Mouse (Mus musculus) erythroblast, embryonic 14.5 days (primary cell): ENCODE data around the gene Ip6k2. TPM values are rescaled to one million over a fixed set of nuclear protein-coding genes. Genes with fewer than 3 reads are reported as not detected.

Experiments
- H3K27me3 ChIP-seq: 2 replicates; pipeline ENCODE4 v1.6.1; 2012; ENCODE audit warnings: inconsistent platforms; ENCODE audit not compliant: control insufficient read depth
- H3K36me3 ChIP-seq: 2 replicates; pipeline ENCODE4 v1.6.1; 2012; ENCODE audit warnings: mild to moderate bottlenecking, inconsistent platforms; ENCODE audit not compliant: control insufficient read depth
- H3K4me1 ChIP-seq: 2 replicates; pipeline ENCODE4 v1.6.1; 2012; ENCODE audit warnings: inconsistent platforms; ENCODE audit not compliant: control insufficient read depth
- H3K4me3 ChIP-seq: replicated peaks from 2 replicates; pipeline ENCODE3; 2012; ENCODE audit warnings: moderate library complexity, mild to moderate bottlenecking, inconsistent platforms
- H3K9me3 ChIP-seq: 2 replicates; pipeline ENCODE4 v1.6.1; 2012; ENCODE audit warnings: low read length, inconsistent platforms, mixed read lengths; ENCODE audit not compliant: control insufficient read depth
- GATA1 ChIP-seq: IDR thresholded peaks from 2 replicates; pipeline ENCODE4 v1.6.1; 2012; ENCODE audit warnings: low read length, inconsistent platforms, mixed read lengths
- TAL1 ChIP-seq: IDR thresholded peaks from 3 replicates; pipeline ENCODE4 v1.6.1; 2012; ENCODE audit warnings: low read length, inconsistent platforms, mixed read lengths
- polyA plus RNA-seq: library from polyadenylated mRNA; stranded (reverse); fragments of >175 nt; gene quantifications from 2 replicates; pipeline ENCODE4 v1.2.3, GENCODE M21; 2012

Ip6k2 gene
- polyA plus RNA-seq, 1 experiment = 5.9 TPM

DNA sequence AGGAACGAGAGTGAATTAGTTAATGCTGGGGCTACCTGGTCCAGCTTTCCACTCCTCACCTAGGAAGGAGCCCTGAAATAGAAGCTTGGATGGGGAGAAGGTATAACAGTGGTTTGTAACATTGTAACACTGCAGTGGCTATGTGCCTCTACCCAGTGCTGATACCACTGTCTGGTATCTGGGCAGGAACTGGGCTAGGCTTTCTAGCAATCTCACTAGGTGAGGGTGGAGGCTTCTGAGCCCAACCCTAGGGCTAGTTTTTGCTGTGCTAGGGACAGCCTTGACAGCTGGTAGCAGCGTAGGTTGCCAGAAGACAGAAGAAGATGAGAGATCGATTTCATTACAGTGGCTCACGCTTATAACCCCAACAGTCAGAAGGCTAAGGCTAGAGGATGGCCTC is 7.0 kb upstream of the Ip6k2 start:
- Histone ChIP-seq H3K4me1 (peaks cover 19% of the 10 kb centered on the region), H3K27me3 (peaks cover 40% of the 10 kb centered on the region), H3K9me3 (no peaks in the 10 kb centered on the region), H3K4me3 (no peak overlapping the region), H3K36me3 (no peaks in the 10 kb centered on the region)
- TF ChIP-seq GATA1 (no peak), TAL1 (no peak)

DNA sequence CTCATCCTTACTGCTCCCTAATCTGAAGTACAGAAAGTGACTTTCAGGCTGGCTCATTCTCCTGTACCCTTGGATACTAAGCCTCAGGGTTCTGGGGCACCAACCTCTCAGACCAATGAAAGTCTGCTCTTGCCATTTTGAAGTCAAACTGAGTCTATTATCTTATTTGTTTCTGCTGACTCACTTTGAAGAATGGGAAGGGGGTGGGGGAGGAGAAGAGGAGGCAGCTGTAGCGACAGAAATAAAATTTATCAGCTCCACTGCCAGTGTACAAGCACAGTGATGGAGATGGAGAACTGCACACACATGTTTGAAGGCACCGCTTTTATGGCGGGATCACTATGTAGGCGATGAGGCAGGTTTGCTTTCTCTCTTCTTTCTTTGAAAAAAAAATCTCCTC is 6.3 kb upstream of the Ip6k2 start:
- TF ChIP-seq TAL1 (no peak), GATA1 (no peak)
- H3K36me3 ChIP-seq = no peaks in the 10 kb centered on the region
- no peaks in the 10 kb centered on the region for H3K9me3 ChIP-seq
- peaks cover 39% of the 10 kb centered on the region for H3K27me3 ChIP-seq
- peaks cover 24% of the 10 kb centered on the region for H3K4me1 ChIP-seq
- no peak overlapping the region for H3K4me3 ChIP-seq

DNA sequence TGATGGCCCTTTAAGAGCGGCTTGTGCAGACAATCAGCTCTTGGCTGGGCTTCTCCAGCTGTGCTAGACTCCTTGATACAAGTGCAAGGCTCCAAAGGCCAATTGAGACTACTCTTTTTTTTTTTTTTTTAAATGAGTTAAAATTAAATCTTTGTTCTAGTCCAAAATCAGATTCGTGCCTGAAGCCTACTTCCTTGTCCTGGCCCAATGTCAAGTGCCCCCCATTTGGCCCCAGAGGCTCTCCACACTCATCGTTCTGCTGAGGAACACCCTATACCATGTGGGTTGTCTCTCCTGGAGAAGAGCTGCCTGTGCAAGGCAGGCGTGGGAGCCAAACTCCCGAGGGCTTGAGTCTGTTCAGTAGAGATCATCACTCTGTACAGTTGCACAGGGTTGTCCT is 2.6 kb upstream of the Ip6k2 start:
- no peaks in the 10 kb centered on the region for H3K9me3 ChIP-seq
- TF ChIP-seq TAL1 (no peak), GATA1 (no peak)
- H3K4me1 ChIP-seq = peaks cover 49% of the 10 kb centered on the region
- peaks cover 4% of the 10 kb centered on the region for H3K36me3 ChIP-seq
- H3K27me3 ChIP-seq = peaks cover 18% of the 10 kb centered on the region
- no peak overlapping the region for H3K4me3 ChIP-seq

DNA sequence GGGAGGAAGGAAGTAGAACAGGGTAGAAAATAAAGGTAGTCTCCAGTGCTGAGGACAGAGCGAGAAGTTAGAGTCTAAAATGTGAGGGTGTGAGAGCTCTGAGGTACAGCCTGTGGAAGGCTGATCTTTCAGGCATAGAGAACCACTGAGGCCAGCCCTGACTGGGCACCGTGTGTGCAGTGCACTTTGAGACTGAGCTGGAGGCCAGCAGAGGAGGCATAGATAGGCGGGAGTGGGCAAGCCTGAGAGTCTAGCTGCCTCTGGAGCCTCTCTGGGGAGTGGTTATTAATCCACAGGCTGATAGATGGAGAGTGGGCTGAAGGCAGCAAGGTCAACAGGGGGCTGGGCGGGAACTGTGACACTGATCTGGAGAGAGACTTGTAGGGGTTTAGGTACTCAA is 1.7 kb upstream of the Ip6k2 start:
- Histone ChIP-seq H3K36me3 (peaks cover 12% of the 10 kb centered on the region), H3K9me3 (no peaks in the 10 kb centered on the region), H3K4me1 (peaks cover 48% of the 10 kb centered on the region), H3K4me3 (no peak overlapping the region), H3K27me3 (peaks cover 18% of the 10 kb centered on the region)
- no peak for TF ChIP-seq TAL1
- no peak for TF ChIP-seq GATA1

DNA sequence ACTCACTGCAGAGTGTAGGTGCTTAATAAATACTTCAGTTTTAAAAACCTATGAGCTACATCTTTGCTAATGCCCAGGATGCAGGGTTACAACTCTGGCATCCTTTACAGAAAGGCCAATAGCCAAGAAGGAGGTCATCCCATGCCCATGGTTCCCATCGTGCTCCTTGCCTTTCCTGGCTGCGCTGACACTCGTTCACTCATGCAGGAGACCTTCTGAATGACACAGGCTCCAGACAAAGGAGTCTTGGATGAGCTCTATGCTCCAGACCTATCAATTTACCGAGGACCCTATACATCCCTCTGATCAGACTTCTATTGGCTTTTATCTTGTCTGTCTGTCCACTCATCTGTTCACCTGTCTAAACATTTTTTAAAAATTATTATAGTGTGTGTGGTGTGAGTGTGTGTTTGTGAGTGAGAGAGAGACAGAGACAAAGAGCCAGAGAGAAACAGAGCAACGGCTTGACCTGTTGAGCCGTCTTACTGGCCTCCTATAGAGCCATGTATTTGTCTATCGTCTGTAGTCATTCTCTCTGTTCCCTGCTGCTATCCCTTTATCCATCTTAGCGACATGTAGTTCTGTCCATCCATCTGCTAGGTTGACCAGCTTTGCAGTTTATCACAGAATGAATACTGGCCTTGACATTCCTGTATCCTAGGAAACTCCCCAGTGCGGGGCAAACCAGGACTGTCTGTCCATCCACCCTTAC is 604 bp upstream of the Ip6k2 start:
- H3K27me3 ChIP-seq = peaks cover 18% of the 10 kb centered on the region
- peaks cover 47% of the 10 kb centered on the region for H3K4me1 ChIP-seq
- TF ChIP-seq GATA1 (no peak), TAL1 (no peak)

DNA sequence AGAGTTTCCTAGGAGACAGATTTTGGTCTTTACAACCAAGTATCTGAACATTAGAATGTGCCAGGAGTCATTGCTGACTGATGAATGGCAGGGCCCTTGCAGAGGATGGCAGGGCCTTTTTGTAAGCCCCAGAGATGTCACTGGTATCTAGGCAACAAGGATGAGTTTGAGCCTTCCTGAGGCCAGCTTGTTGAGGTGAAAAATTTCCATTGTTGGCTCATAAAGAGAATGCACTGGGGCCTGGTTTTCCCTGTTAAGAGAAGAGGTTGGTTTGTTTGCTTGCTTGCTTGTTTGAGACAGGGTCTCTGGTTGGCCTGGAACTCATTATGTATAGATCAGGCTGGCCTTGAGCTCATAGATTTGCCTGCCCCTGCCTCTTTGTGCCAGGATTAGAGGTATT is 1.8 kb downstream of the Ip6k2 start:
- Histone ChIP-seq H3K4me3 (peak overlapping the region; percentile 97), H3K9me3 (no peaks in the 10 kb centered on the region), H3K4me1 (peaks cover 65% of the 10 kb centered on the region), H3K36me3 (peaks cover 47% of the 10 kb centered on the region), H3K27me3 (peaks cover 7% of the 10 kb centered on the region; the same call in 1 of the 2 replicates)
- TF ChIP-seq TAL1 = no peak
- TF ChIP-seq GATA1 = no peak

More for the DNA sequence above, 604 bp upstream of the Ip6k2 start:
- H3K9me3 ChIP-seq = no peaks in the 10 kb centered on the region
- peaks cover 23% of the 10 kb centered on the region for H3K36me3 ChIP-seq
- peak overlapping the region; percentile 97 for H3K4me3 ChIP-seq

DNA sequence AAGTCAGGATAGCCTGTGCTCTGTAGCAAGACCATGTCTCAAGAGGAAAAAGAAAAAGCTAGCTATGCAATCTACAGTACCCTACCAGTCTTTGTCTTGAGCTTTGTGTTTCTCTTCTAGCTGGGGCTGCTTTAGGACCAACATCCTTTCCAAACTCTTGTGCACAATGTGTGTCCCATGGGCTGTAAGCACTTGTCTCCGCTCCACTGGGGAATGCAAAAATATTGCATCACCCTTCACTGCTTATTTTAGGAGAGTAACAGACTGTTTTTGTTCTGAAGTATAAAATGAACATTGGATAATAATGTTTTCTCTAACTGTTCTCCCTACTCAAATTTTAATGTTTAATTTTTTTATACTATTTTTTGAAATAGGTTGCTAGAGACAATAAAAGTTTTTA is 2.9 kb downstream of the Ip6k2 start:
- no peak overlapping the region for H3K4me3 ChIP-seq
- TF ChIP-seq GATA1 (no peak), TAL1 (no peak)
- H3K36me3 ChIP-seq = peaks cover 56% of the 10 kb centered on the region
- H3K27me3 ChIP-seq = peaks cover 2% of the 10 kb centered on the region; the same call in 1 of the 2 replicates
- no peaks in the 10 kb centered on the region for H3K9me3 ChIP-seq
- peaks cover 76% of the 10 kb centered on the region for H3K4me1 ChIP-seq

DNA sequence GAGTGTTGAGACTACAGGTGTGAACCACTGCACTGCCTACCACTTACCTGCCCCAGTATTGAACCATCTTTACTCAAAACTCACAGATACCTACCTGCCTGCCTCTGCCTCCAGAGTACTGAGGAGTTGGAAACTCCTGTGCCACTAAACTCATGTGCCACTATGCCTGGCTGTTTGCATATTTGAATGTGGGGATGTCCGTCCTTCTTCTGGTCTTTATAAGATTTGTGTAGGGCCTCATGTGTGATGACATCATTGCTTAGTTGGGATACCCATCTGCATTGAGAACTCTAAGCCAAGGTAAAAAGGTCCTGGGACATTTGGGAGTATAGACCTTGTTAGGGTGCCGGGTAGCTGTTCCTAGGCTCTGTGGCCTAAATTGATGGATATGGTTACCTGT is 3.5 kb downstream of the Ip6k2 start:
- Histone ChIP-seq H3K9me3 (no peaks in the 10 kb centered on the region), H3K4me3 (no peak overlapping the region), H3K27me3 (no peaks in the 10 kb centered on the region), H3K36me3 (peaks cover 62% of the 10 kb centered on the region), H3K4me1 (peaks cover 79% of the 10 kb centered on the region)
- TF ChIP-seq GATA1 = no peak
- TF ChIP-seq TAL1 = no peak

DNA sequence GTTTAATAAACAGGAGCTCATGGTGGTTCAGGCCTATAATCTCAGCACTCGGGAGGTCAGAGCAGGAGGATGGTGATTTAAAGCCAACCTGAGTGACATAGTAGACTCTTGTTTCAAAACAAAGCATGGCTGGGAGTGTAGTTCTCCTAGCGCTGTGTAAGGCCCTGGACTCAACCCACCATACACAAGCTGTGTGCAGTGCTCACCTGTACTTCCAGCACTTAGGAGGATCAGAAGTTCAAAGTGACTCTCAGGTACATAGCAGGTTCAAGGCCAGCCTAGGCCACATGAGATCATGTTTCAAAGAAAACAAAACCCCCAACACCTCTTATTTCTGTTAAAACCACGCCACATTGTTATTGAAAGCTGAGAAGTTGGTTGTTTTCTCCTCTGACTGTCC is 5.1 kb downstream of the Ip6k2 start:
- no peaks in the 10 kb centered on the region for H3K9me3 ChIP-seq
- TF ChIP-seq GATA1 (no peak), TAL1 (no peak)
- no peaks in the 10 kb centered on the region for H3K27me3 ChIP-seq
- H3K4me3 ChIP-seq = no peak overlapping the region
- H3K36me3 ChIP-seq = peaks cover 74% of the 10 kb centered on the region
- peaks cover 85% of the 10 kb centered on the region for H3K4me1 ChIP-seq

DNA sequence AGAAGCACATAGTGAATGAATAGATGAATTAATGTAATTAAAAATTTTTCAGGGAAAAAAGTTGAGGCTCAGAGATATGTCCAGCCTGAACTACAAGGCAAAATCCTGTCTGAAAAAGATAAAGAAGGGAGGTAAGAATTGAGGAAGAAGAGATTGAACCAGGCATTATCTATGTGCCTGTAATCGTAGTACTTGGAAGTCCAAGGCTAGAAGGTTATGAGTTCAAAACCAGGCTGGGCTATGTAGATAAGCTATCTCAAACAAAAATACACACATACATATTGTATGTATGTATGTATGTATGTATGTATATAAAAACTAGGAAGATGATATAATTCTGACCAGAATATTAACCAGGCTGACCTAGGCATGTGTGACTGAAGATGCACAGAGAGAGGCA is 8.7 kb downstream of the Ip6k2 start:
- H3K36me3 ChIP-seq = peaks cover 82% of the 10 kb centered on the region
- peaks cover 91% of the 10 kb centered on the region for H3K4me1 ChIP-seq
- no peaks in the 10 kb centered on the region for H3K9me3 ChIP-seq
- no peak for TF ChIP-seq GATA1
- TF ChIP-seq TAL1 = no peak
- no peaks in the 10 kb centered on the region for H3K27me3 ChIP-seq
- H3K4me3 ChIP-seq = no peak overlapping the region
